Mouse (Mus musculus) liver, embryonic 15.5 days (tissue): ENCODE results near the gene Gata1. TPM values are rescaled to one million over a fixed set of nuclear protein-coding genes. Genes with fewer than 3 reads are reported as not detected.
"Not testable (repeated sequence)": the region's sequence is repeated elsewhere in the genome, so short reads cannot be mapped to it uniquely, and the experiment has no call there.

Experiments used
- ATAC-seq: fragments of 200-750 bp; cut with Nextera tagmentation; 2 replicates; pipeline ENCODE4 v1.8.0; 2017; ENCODE audit warnings: moderate number of reproducible peaks, mild to moderate bottlenecking, moderate library complexity; ENCODE audit not compliant: insufficient read depth
- H3K27ac ChIP-seq: fragments of 300-500 bp; sonication (generic); replicated peaks from 2 replicates; pipeline ENCODE4 v1.5.1; 2015; ENCODE audit warnings: mild to moderate bottlenecking, inconsistent platforms
- H3K27me3 ChIP-seq: fragments of 300-500 bp; sonication (generic); 2 replicates; pipeline ENCODE4 v1.6.1; 2015; ENCODE audit warnings: mild to moderate bottlenecking, inconsistent platforms
- H3K36me3 ChIP-seq: fragments of 300-500 bp; sonication (generic); replicated peaks from 2 replicates; pipeline ENCODE4 v1.6.1; 2015; ENCODE audit warnings: moderate library complexity, mild to moderate bottlenecking, inconsistent platforms
- H3K4me1 ChIP-seq: fragments of 300-500 bp; sonication (generic); replicated peaks from 2 replicates; pipeline ENCODE4 v1.6.1; 2015; ENCODE audit warnings: inconsistent platforms
- H3K4me2 ChIP-seq: fragments of 300-500 bp; sonication (generic); 2 replicates; pipeline ENCODE4 v1.6.1; 2015; ENCODE audit warnings: moderate library complexity, mild to moderate bottlenecking, inconsistent platforms
- H3K4me3 ChIP-seq: fragments of 300-500 bp; sonication (generic); replicated peaks from 2 replicates; pipeline ENCODE4 v1.5.1; 2015; ENCODE audit warnings: mild to moderate bottlenecking, inconsistent platforms
- H3K9ac ChIP-seq: fragments of 300-500 bp; sonication (generic); 2 replicates; pipeline ENCODE4 v1.6.1; 2015; ENCODE audit warnings: moderate library complexity, mild to moderate bottlenecking, inconsistent platforms
- H3K9me3 ChIP-seq: fragments of 300-500 bp; sonication (generic); replicated peaks from 2 replicates; pipeline ENCODE4 v1.6.1; 2016; ENCODE audit warnings: inconsistent platforms
- WGBS: fragments of 180-500 bp; shearing (Covaris S2); methylation state at CpG from one replicate; pipeline ENCODE4 v1.1.7; 2015; ENCODE audit warnings: mixed read lengths; ENCODE audit not compliant: insufficient replicate concordance; 5-methylcytosine and 5-hydroxymethylcytosine counted together
- polyA plus RNA-seq: library from polyadenylated mRNA; unstranded; fragments of >200 nt; fragmentation: Nextera tagmentation; extraction: Ambion mirVana; gene quantifications from 2 replicates; pipeline ENCODE4 v1.2.1, GENCODE M21; 2015

Gata1 gene
- 117 and 126 TPM in 2 replicates for polyA plus RNA-seq

DNA sequence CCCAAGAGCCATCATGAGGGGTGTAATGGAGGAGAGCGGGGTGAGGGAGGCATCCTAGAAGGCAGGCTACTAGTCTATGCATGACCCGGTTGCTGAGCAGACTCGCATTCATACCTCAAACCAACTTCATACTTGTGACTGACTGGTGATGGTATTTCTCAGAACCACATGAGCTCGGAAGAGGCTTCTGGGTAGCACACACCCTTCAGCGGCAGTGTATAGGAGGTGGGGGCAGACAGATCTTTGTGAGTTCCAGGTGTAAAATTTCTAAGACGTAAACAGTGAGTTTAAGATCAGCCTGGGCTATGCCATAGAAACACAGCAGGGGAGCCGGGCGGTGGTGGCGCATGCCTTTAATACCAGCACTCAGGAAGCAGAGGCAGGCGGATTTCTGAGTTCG is at the start of gene Gata1:
TSS of gene Gata1 (minus strand) at position 180 of the 400 bp plus-strand sequence.
- H3K27me3 ChIP-seq, result no peaks in the 10 kb centered on the region
- no peak for ATAC-seq

DNA sequence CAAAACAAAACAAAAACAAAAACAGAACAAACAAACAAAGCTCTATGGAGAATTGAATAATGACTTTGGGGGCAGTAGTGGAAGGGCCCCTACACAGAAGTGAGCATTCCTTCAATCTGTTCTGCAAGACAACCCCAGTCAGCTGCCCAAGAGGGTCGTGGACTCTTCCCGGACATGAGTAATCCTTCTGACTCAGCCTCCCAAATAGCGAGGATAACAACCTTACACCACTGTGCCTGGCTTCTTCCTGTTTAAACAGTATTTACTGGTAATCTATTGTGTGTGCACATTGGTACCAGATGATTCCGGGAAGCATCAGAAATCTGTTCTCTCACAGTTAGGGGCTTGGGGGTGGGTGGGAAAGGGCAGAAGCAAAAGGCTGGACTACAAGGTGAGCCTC is 48.9 kb upstream of the Gata1 start:
- no peaks in the 10 kb centered on the region for H3K9me3 ChIP-seq
- no peaks in the 10 kb centered on the region for H3K36me3 ChIP-seq
- H3K4me3 ChIP-seq, result no peak overlapping the region
- 34% methylated on average over 4 of the region's 4 CpGs for WGBS
- H3K4me1 ChIP-seq, result no peaks in the 10 kb centered on the region
- no peak overlapping the region for H3K4me2 ChIP-seq
- no peak for ATAC-seq
- no peak overlapping the region for H3K27ac ChIP-seq
- no peak overlapping the region for H3K9ac ChIP-seq
- H3K27me3 ChIP-seq, result no peaks in the 10 kb centered on the region

More for the DNA sequence above, at the start of gene Gata1:
- Histone ChIP-seq H3K4me3 (no peak within 1 kb of the TSS), H3K27ac (no peak within 1 kb of the TSS), H3K36me3 (no peaks in the 10 kb centered on the region), H3K9me3 (no peaks in the 10 kb centered on the region), H3K4me1 (peaks cover 19% of the 10 kb centered on the region), H3K9ac (no peak within 1 kb of the TSS), H3K4me2 (no peak within 1 kb of the TSS)
- WGBS, result 84% methylated on average over 11 of the region's 11 CpGs

- H3K4me2 ChIP-seq, result no peak overlapping the region
Measured at GRCm38 (mm10) chrX:8024795-8025194, 46.9 kb upstream of the Gata1 start.

DNA sequence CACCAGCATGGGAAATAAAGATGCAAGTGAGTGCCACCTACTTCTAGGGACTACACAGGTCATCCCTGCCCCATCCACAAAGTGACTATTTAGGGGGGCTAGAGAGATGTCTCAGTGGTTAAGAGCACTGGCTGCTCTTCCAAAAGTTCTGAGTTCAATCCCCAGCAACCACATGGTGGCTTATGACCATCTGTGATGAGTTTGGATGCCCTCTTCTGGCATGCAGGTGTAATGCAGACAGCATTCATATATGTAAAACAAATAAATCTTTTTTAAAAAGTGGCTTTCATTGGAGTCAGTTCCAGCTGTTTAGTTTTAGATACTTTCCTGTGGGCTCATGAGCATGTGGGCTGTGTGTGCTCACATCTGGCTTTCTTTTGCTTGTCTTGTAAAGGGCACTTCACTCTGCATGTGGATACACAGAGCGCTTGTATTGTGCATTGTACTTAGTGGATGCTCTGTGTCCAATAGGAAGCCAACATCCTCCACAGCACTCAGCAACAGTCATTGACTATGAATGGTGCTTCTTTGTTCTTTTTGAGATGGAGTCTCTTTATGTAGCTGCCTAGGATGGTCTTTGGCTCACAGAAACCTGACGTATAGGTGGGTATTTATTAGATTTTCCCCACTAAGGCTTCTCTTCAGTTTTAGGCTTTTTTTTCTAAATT is 42.4 kb upstream of the Gata1 start:
- Histone ChIP-seq H3K4me3 (no peak overlapping the region), H3K9ac (no peak overlapping the region), H3K4me1 (no peaks in the 10 kb centered on the region), H3K36me3 (no peaks in the 10 kb centered on the region), H3K4me2 (no peak overlapping the region), H3K27ac (no peak overlapping the region), H3K27me3 (no peaks in the 10 kb centered on the region), H3K9me3 (no peaks in the 10 kb centered on the region)
- 74% methylated on average over 2 of the region's 2 CpGs for WGBS
- ATAC-seq, result no peak

More at GRCm38 (mm10) chrX:8024795-8025194, 46.9 kb upstream of the Gata1 start:
- Histone ChIP-seq H3K9me3 (no peaks in the 10 kb centered on the region), H3K27ac (no peak overlapping the region), H3K4me3 (no peak overlapping the region), H3K27me3 (no peaks in the 10 kb centered on the region), H3K9ac (no peak overlapping the region), H3K4me1 (no peaks in the 10 kb centered on the region), H3K36me3 (no peaks in the 10 kb centered on the region)
- 44% methylated on average over 2 of the region's 2 CpGs for WGBS
- no peak for ATAC-seq

DNA sequence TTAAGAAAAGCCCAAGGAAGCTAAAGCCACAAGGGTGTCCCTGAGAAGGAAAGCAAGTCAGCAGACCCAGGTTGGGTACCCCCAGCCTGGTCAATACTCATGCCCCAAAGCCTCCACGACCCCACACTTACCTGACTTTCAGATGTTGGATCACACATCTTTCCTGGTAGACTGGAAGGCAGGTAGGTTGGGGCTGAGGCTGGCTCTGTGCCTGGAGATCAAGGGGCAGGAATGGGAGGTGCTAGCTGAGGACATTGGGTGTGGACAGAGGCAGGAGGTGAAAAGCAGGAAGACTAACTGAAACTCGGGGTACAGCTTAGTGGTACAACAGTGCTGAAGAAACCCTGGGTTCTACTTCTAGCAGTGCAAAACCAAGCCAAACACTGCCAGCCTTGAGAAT is 40.4 kb upstream of the Gata1 start, which contains the start of gene Glod5:
TSS of gene Glod5 (minus strand) at position 207 of the 400 bp plus-strand sequence.
- Histone ChIP-seq H3K27ac (no peak within 1 kb of the TSS), H3K9me3 (no peaks in the 10 kb centered on the region), H3K4me1 (no peaks in the 10 kb centered on the region), H3K4me3 (no peak within 1 kb of the TSS), H3K36me3 (no peaks in the 10 kb centered on the region), H3K9ac (no peak within 1 kb of the TSS), H3K4me2 (no peak within 1 kb of the TSS), H3K27me3 (no peaks in the 10 kb centered on the region)
- no peak for ATAC-seq
- 28% methylated on average over 2 of the region's 2 CpGs for WGBS

DNA sequence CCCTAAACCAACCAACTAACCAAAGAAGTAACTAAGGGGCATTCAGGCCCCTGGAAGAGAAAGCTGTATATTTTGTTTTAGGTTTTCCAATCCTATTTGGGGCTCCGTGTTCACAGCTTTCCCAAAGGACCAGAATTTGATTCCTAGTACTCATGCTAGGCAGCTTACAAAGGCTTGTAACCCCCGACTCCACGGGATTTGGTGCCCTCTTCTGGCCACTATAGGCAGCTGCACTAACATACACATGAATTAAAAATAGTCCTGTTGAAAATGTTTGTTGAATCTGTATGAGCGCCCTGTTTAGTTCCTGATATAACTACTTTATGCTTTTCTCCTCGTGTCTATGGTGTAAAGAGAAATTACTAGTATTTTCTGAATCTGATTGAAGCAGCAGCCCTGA is 39.3 kb upstream of the Gata1 start:
- no peak for ATAC-seq
- Histone ChIP-seq H3K27ac (no peak overlapping the region), H3K9me3 (no peaks in the 10 kb centered on the region), H3K27me3 (no peaks in the 10 kb centered on the region), H3K4me1 (no peaks in the 10 kb centered on the region), H3K36me3 (no peaks in the 10 kb centered on the region), H3K9ac (no peak overlapping the region), H3K4me2 (no peak overlapping the region), H3K4me3 (no peak overlapping the region)
- WGBS, result 6% methylated on average over 5 of the region's 5 CpGs

GRCm38 (mm10) chrX:8015675-8016074 is 37.8 kb upstream of the Gata1 start:
- H3K4me3 ChIP-seq, H3K27ac ChIP-seq, H3K9ac ChIP-seq, H3K4me1 ChIP-seq, H3K4me2 ChIP-seq, H3K36me3 ChIP-seq, ATAC-seq, H3K27me3 ChIP-seq, H3K9me3 ChIP-seq: not testable (repeated sequence)
- 28% methylated on average over 7 of the region's 7 CpGs for whole genome bisulfite sequencing

GRCm38 (mm10) chrX:8013569-8014314 is 35.9 kb upstream of the Gata1 start:
- H3K9ac ChIP-seq, result no peak overlapping the region
- no peak for ATAC-seq
- WGBS, result 50% methylated on average over 7 of the region's 8 CpGs
- H3K27me3 ChIP-seq, result no peaks in the 10 kb centered on the region
- H3K4me1 ChIP-seq, result 0 out of 2 replicates have a peak, but pooled peaks cover 4% of the 10 kb centered on the region
- H3K27ac ChIP-seq, result no peak overlapping the region
- H3K4me3 ChIP-seq, result no peak overlapping the region
- no peaks in the 10 kb centered on the region for H3K36me3 ChIP-seq
- no peaks in the 10 kb centered on the region for H3K9me3 ChIP-seq
- H3K4me2 ChIP-seq, result no peak overlapping the region

DNA sequence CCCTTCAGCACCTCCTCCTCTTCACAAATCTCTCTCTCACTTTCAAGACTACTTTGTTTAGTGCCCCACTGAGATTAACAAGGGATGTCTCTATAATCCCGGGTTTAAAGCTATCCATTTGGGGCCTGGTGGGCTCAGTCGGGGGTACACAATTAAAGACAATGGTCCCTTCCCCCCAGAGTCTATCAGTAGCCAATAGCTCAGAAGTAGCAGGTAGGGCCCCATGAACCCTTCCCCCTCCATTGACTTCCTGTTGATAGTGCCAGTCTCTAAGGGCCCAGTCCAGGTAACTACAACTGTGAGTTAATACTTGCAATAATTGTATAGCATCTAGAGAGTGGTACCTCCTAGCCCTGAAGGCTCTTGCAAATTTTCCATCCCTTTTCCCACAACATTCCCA is 35.3 kb upstream of the Gata1 start:
- no peak overlapping the region for H3K4me2 ChIP-seq
- H3K4me1 ChIP-seq, result 0 out of 2 replicates have a peak, but pooled peaks cover 4% of the 10 kb centered on the region
- H3K36me3 ChIP-seq, result no peaks in the 10 kb centered on the region
- no peaks in the 10 kb centered on the region for H3K27me3 ChIP-seq
- no peaks in the 10 kb centered on the region for H3K9me3 ChIP-seq
- H3K4me3 ChIP-seq, result no peak overlapping the region
- ATAC-seq, result no peak
- H3K27ac ChIP-seq, result no peak overlapping the region
- 24% methylated on average over 2 of the region's 2 CpGs for WGBS
- no peak overlapping the region for H3K9ac ChIP-seq

- WGBS, result 61% methylated on average over 4 of the region's 4 CpGs
- not testable (repeated sequence) for H3K4me2 ChIP-seq, H3K9ac ChIP-seq, ATAC-seq, H3K27ac ChIP-seq, H3K27me3 ChIP-seq, H3K36me3 ChIP-seq, H3K4me1 ChIP-seq, H3K4me3 ChIP-seq, H3K9me3 ChIP-seq
Measured at GRCm38 (mm10) chrX:8009356-8009755, 31.5 kb upstream of the Gata1 start.

- Histone ChIP-seq H3K4me3 (no peak overlapping the region), H3K36me3 (no peaks in the 10 kb centered on the region), H3K4me1 (0 out of 2 replicates have a peak, but pooled peaks cover 4% of the 10 kb centered on the region), H3K9ac (no peak overlapping the region), H3K9me3 (no peaks in the 10 kb centered on the region), H3K4me2 (no peak overlapping the region), H3K27me3 (no peaks in the 10 kb centered on the region), H3K27ac (no peak overlapping the region; the same call in 1 of the 2 replicates)
- 42% methylated on average over 5 of the region's 5 CpGs for WGBS
- ATAC-seq, result no peak
Measured at GRCm38 (mm10) chrX:8008543-8008942, 30.7 kb upstream of the Gata1 start.
